Mouse (Mus musculus) cerebellum, adult 2 months (tissue): ENCODE measurements around the gene Fam114a1.

Experiments
- CTCF ChIP-seq: fragments of 200-500 bp; IDR thresholded peaks from 2 replicates; pipeline ENCODE4 v1.5.1; 2011; ENCODE audit warnings: low read depth, mild to moderate bottlenecking, control low read depth, low read length, moderate library complexity, borderline replicate concordance; ENCODE audit not compliant: insufficient read depth
- POLR2A ChIP-seq: fragments of 200-500 bp; IDR thresholded peaks from 2 replicates; pipeline ENCODE4 v1.6.1; 2011; ENCODE audit warnings: low read length, control low read depth, borderline replicate concordance; ENCODE audit not compliant: insufficient read depth

- TF ChIP-seq POLR2A, result no peak
- TF ChIP-seq CTCF, result no peak
Observed at GRCm38 (mm10) chr5:64922891-64923381, 46.9 kb upstream of the Fam114a1 start.
